Mouse (Mus musculus): ENCODE data around the gene Mut.

Mut gene

DNA sequence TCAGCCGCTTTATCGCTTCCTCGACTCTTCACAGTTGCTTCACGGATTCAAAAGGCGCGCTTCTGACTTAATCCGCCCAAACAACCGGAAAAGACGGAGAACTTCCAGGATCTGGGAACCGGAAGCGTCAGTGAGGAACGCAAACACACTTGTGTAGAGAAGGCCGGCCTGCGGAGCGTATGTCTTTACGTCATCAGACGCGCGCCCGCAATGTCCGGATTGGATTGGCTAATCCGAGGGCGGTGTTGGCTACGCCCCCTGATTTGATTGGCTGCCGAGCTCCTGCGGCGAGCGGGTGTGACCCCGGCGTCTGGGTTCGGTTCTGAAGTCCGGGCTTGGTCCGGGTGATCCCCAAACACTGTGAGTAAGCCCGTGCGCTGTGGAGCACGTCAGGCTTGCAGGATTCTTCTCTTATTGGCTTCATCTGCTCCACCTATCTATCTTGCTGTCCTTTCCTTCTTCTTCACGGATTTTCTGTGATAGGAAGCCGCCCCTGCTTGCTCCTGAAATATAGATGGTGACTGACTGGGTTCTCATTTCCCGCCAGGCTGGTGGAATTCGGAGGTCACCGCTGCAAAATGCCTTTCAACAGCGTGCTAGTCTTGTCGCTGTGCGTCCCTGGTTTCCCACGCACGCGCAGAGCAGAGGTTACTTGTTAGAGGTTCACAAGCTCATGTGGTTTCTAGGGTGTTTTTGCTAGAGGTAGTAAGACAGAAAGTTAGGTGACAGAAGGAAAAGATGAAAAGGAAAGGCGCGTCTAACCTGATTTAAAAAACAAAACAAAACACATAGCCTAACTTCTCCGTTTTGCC, at the start of gene Mut, which contains the start of gene Cenpq:
TSS of gene Mut (plus strand) at position 266 of the 812 bp plus-strand sequence.
TSS of gene Cenpq (minus strand) at position 628 of the 812 bp plus-strand sequence.
- peak; percentile 98 for DNase-seq

DNA sequence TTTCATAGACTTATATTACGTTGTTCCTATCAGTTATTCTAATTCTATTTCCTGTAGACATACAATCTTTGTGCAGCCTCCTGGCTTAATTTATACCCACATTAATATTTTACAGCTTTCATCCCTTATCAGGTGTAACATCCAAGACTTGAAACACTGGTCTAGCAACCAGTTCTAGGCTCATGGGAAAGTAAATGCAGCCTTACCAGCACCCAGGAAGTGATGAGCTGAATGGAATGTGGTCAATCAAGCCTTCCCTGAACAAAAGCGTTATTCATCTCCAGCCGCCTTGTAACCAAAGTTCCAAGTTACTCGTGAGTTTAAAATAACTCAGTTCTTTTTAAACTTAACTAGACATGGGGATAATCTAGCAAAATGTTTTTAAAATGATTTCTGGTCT, 49.3 kb upstream of the Mut start:
- no peak for DNase-seq

DNA sequence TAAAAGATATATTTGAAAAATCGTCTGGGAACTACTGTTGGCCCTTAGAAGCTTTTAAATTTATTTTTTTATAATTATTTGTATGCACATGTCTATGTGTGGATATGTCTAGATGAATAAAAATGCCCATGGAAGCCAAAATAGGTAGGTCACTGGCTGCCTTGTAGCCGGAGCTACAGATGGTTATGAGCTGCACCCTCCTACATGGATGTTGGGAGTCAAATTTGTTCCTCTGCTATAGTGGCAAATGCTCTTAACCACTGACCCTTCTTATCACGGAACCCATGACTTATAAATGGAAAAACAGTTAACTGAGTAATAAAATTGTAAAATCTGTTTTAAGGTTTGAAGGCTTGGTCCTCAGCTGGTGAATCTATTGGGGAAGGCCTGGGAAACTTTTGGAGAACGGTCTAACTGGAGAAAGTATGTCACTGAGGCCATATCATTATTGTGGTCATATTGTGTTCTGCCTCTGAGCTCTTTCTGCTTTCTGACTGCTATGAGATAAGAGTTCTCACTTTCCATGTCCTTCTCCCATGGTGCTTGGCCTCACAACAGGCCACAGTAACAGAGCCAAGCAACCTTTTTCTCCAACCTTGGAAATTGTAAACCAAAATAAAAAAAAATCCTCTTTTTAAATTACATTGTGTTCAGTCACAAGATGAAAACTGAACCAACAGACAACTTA, 46.5 kb upstream of the Mut start:
- DNase-seq, result no peak

DNA sequence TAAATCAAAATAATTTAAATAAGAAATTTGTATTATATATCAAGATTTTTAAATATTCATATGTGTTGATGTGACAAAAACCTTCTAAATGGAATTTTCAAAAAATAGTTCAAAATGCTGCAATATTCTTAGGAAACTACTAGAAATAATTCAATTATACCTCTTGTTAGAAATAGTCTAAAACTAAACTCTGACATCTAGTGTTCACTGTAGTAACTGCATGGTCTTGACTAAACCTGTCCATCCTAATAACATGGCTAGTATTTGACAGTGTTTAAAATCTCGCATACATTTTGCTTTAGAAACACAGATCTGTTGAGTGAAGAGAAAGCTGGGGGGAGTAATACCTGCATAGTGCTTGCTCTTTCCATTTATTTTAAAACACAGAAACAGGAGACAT, 37.6 kb upstream of the Mut start:
- no peak for DNase-seq

DNA sequence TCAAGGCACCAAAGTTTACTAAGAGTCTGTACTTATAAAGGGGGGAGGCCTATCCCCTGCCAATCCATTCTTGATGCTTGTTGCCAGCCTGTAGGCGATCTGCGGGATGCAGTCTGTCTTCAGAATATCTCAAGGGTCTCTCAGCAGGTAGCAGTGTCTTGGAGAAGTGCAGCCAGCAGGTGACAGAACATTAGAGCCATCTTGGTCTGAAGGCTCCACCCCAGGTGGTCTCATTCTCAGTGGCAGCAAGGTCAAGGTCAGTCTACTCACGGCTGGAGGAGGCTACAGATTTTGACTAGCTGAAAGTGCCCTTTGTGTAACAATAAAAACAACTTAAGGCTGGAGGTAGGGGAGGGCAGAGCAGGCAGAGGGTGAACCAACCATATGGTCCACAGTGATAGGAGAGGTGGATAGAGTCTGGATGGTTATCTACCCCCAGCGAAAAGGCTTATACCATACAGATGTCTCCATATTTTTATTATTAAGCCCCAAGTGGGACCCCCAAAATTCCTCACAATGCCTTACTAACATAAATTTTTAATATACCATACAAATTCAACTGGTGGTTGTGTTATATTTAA, 34.6 kb upstream of the Mut start:
- no peak for DNase-seq

DNA sequence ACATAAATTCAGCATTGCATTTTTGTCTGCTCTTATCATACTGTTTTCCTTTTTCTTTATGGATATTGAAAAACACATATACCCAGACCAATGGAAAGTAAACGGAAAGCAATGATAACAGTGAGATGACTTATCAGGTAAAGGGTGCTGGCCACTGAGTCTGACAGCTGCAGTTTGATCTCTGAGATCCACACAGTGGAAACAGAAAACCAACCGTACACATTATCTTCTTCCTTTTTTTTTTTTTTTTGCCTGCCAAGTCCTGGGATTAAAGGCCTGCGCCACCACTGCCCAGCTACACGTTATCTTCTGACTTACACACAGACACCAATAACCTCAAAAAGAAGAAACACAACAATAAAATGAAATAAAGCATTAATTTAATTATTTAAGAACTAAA, 31.1 kb upstream of the Mut start:
- no peak for DNase-seq

DNA sequence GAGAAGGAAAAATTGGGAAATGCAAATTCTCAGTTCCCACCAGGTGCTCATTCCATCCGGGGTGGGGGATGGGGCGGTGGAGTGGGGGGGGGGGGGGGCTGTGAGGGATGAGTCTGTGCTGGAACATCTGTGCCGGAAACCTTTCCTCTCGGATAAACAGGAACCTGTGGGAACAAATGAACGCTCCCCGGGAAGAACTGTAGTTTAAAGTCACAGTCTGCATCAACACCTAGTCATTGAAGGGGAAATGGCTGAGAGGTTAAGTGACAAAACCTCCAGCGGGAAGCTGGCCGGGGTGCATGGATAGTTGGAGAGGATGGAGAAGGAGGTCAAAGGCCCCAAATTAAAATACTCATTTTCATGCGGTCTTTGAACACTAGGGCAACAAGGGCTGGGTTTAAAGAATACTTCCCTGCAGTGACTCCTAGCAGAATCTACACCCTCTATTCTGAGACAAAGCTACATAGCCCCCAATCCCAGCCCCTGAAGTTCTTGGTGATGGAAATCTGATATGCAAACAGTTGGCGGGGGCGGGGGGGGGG, 30.4 kb upstream of the Mut start:
- no peak for DNase-seq

DNA sequence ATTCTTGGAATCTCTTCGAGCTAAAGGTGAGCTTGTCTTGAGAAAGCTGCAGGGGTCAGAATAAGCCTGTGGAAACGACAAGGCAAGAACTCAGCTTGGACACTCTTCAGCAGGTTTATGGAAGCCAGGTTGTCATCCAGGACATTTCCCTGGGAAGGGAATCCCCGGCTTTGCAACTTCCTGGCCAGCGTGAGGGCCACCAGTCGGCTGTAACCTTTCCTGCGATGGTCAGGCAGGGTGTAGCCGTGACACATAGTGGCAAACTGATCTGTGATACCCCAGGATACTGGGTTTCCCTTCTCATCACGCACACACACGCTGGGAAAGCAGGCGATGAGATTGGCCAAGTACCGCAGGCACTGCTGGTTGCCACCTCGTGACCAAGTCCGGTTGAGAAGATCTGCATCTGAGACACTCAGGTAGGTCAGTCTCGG, 29.7 kb upstream of the Mut start:
- DNase-seq, result no peak

DNA sequence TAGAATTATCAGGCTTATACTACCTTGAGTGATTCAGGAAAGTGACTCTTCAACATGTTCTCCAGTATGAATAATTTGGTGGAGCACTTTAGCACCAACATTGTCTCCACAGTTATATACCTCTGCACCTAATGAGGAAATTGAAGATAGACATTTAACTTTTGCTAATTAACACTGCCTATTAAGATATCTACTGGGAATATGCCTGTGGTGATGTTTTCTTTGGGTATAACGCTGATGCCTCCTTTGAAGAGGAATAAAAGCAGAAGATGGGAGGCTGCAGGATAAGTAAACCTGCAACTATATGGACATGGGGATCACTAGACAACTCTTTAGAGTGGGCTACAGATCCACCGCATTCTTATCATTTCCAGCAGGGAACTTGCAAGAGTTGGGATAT, 20.2 kb upstream of the Mut start, which contains the start of gene Glyatl3:
TSS of gene Glyatl3 (minus strand) at position 101 of the 400 bp plus-strand sequence.
- no peak for DNase-seq

DNA sequence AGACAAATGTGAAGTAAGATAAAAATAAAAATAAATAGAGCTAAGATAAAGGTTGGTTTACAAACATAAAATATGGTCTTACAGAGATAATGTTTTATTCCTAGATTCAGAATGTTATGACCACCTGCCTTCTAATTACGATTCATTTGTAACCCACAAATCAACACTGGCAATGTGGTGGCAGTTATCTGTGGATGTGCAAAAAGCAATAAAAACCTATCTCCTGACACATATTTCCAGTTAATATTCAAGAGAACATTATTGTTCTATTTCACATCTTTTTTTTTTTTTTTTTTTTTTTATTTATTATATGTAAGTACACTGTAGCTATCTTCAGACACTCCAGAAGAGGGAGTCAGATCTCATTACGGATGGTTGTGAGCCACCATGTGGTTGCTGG, 19.0 kb upstream of the Mut start:
- no peak for DNase-seq

DNA sequence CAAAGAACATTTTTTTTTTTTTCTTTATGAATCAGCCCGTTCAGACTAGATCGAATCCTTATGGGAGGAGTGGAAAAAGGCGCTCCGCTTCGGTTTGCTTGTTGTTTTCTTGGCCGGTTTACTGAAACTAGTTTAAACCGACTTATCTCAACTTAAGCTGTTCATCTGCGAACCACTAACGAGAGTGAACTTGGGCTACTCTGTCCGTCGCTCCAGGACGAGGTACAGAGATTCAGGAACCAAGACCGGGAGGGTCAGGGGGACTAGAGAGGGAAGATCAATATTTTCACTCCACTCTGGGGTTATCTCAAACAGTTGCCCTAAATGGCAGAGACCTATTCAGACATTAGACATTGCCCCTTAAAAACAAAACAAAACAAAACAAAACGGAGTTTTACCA, 500 bp upstream of the Mut start:
- DNase-seq, result no peak

DNA sequence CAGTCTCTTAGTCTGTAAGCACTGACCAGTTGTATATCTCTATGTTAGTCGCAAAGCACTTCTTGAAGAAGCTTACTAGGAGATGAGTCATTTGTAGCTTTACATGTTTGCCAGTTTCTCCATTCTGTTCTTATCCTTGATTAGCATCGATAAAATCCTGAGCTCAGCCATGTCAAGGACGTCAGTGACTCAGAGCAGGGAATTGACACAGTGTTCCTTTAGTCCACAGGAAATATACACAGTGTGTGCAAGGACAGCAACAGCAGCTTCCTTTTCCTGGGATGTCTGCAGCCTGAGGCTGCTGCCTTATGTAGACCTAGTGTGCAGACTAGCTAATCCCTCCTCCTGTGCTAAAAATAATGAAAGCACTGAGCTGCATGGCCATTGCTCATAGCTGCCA, 14.0 kb downstream of the Mut start:
- no peak for DNase-seq

DNA sequence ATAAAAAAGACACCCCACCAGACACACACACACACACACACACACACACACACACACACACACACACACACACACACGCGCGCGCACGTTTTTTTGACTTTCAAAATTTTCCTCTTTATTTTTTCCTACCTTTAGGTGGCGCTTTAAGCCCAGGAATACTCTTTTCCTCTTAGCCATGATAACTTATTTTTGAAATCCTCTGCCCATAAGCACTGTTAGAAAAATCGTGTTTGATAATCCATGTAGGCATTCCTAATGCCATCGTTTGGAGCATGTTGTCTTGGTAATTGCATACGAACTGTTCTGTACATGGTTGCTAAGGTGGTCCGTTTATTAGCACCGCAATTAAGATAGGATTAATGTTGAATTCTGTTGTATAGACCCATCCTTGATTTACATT, 43.4 kb downstream of the Mut start:
- no peak for DNase-seq

DNA sequence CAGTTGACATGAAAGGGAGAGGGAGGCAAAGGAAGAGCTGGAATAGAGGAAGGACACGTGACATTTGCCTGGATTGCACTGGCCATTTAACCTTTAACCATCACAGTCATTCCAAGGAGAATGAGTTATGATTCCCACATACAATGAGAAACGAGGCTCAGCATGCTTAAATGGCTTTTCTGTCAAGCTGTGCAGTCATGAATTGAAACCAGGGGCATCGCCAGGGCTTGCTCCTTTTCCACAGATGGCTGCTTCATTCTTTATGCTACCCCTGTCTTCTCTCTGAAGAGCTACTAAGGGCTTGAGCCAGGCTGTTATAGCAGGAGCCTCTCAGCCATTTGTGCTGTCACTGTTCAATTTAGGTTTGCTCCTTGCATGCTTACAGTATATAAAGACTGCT, 57.6 kb downstream of the Mut start:
- no peak for DNase-seq

Measured in right cerebral cortex, postnatal 25 days (tissue).